Mouse (Mus musculus) intestine, postnatal 0 days (tissue): Measurements from ENCODE around the gene Gpr25. TPM values are rescaled to one million over a fixed set of nuclear protein-coding genes. Genes with fewer than 3 reads are reported as not detected.

Source experiments
- ATAC-seq: fragments of 200-750 bp; cut with Nextera tagmentation; 2 replicates; pipeline ENCODE4 v1.8.0; 2017; ENCODE audit warnings: mild to moderate bottlenecking, moderate TSS enrichment, moderate library complexity
- H3K27ac ChIP-seq: fragments of 300-500 bp; sonication (generic); 2 replicates; pipeline ENCODE4 v1.5.1; 2014; ENCODE audit warnings: mild to moderate bottlenecking, low read depth, low read length, moderate library complexity
- H3K27me3 ChIP-seq: fragments of 300-500 bp; sonication (generic); replicated peaks from 2 replicates; pipeline ENCODE4 v1.6.1; 2014; ENCODE audit warnings: low read length, mixed read lengths; ENCODE audit not compliant: control insufficient read depth, insufficient read depth
- H3K36me3 ChIP-seq: fragments of 300-500 bp; sonication (generic); 2 replicates; pipeline ENCODE4 v1.6.1; 2014; ENCODE audit warnings: mild to moderate bottlenecking, moderate library complexity; ENCODE audit not compliant: control insufficient read depth, insufficient read depth
- H3K4me1 ChIP-seq: fragments of 300-500 bp; sonication (generic); replicated peaks from 2 replicates; pipeline ENCODE4 v1.6.1; 2014; ENCODE audit warnings: antibody characterized with exemption, low read length, mixed read lengths; ENCODE audit not compliant: control insufficient read depth, insufficient read depth
- H3K4me2 ChIP-seq: fragments of 300-500 bp; sonication (generic); replicated peaks from 2 replicates; pipeline ENCODE4 v1.6.1; 2014; ENCODE audit warnings: low read depth, mild to moderate bottlenecking, moderate library complexity
- H3K4me3 ChIP-seq: fragments of 300-500 bp; sonication (generic); 2 replicates; pipeline ENCODE4 v1.5.1; 2014; ENCODE audit warnings: low read depth, low read length
- H3K9ac ChIP-seq: fragments of 300-500 bp; sonication (generic); 2 replicates; pipeline ENCODE4 v1.6.1; 2014; ENCODE audit warnings: mild to moderate bottlenecking, low read depth, low read length
- H3K9me3 ChIP-seq: fragments of 300-500 bp; sonication (generic); 2 replicates; pipeline ENCODE4 v1.6.1; 2016; ENCODE audit warnings: mixed run types; ENCODE audit not compliant: control insufficient read depth
- CTCF ChIP-seq: sonication (generic); IDR thresholded peaks from 2 replicates; pipeline ENCODE4 v1.5.1; 2016; ENCODE audit warnings: low read depth, mild to moderate bottlenecking, control low read depth, antibody characterized with exemption, moderate library complexity
- WGBS: fragments of 180-500 bp; shearing (Covaris S2); extraction: QIAGEN DNeasy Blood & Tissue Kit; methylation state at CpG from one replicate; pipeline ENCODE4 v1.1.7; 2014; 5-methylcytosine and 5-hydroxymethylcytosine counted together
- polyA plus RNA-seq: library from polyadenylated mRNA; unstranded; fragments of >200 nt; fragmentation: Nextera tagmentation; extraction: Ambion mirVana; gene quantifications from 2 replicates; pipeline ENCODE4 v1.2.1, GENCODE M21; 2015

Gene Gpr25
- polyA plus RNA-seq, 1 experiment from 2014 or later = not detected

DNA sequence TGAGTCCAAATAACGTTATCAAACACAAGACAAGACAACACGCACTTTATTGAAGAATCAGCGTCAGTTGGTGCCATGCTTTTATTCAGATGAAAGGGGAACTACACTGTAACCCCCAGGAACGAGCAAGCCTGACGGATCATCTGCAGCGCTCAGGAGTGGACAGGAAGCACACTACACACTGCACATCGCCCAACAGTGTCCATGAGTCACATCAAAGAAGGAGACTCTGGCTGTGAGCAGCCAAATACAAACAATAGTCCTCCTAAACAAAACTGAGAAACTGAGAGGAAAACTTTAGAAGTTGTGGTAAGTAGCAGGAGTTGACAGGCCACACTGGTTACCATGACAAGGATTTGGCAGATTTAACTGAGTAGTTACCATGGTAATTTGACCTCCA is 7.6 kb upstream of the Gpr25 start:
- no peak overlapping the region for H3K4me3 ChIP-seq
- no peaks in the 10 kb centered on the region; the same call in none of the 2 replicates for H3K27me3 ChIP-seq
- no peak overlapping the region for H3K9ac ChIP-seq
- H3K9me3 ChIP-seq = no peaks in the 10 kb centered on the region
- no peaks in the 10 kb centered on the region for H3K4me1 ChIP-seq
- 77% methylated on average over 7 of the region's 7 CpGs for WGBS
- peaks cover 17% of the 10 kb centered on the region for H3K36me3 ChIP-seq
- no peak for ATAC-seq
- H3K4me2 ChIP-seq = no peak overlapping the region
- TF ChIP-seq CTCF = no peak
- H3K27ac ChIP-seq = no peak overlapping the region

- TF ChIP-seq CTCF = no peak
- Histone ChIP-seq H3K4me3 (no peak overlapping the region), H3K36me3 (peaks cover 11% of the 10 kb centered on the region; the same call in 1 of the 2 replicates), H3K4me2 (no peak overlapping the region), H3K27ac (no peak overlapping the region), H3K9ac (no peak overlapping the region), H3K27me3 (peaks cover 8% of the 10 kb centered on the region), H3K9me3 (no peaks in the 10 kb centered on the region), H3K4me1 (no peaks in the 10 kb centered on the region)
- no peak for ATAC-seq
- 54% methylated on average over 6 of the region's 6 CpGs for WGBS
Measured at GRCm38 (mm10) chr1:136266127-136266526, 5.5 kb upstream of the Gpr25 start.

- H3K4me3 ChIP-seq = no peak overlapping the region
- H3K27me3 ChIP-seq = peaks cover 36% of the 10 kb centered on the region
- H3K9ac ChIP-seq = no peak overlapping the region
- H3K9me3 ChIP-seq = no peaks in the 10 kb centered on the region
- H3K27ac ChIP-seq = no peak overlapping the region
- no peak for TF ChIP-seq CTCF
- no peak for ATAC-seq
- H3K4me2 ChIP-seq = no peak overlapping the region
- H3K4me1 ChIP-seq = peaks cover 5% of the 10 kb centered on the region; the same call in 1 of the 2 replicates
- H3K36me3 ChIP-seq = no peaks in the 10 kb centered on the region
- 87% methylated on average over 5 of the region's 5 CpGs for WGBS
Measured at GRCm38 (mm10) chr1:136263355-136263754, 2.7 kb upstream of the Gpr25 start.

DNA sequence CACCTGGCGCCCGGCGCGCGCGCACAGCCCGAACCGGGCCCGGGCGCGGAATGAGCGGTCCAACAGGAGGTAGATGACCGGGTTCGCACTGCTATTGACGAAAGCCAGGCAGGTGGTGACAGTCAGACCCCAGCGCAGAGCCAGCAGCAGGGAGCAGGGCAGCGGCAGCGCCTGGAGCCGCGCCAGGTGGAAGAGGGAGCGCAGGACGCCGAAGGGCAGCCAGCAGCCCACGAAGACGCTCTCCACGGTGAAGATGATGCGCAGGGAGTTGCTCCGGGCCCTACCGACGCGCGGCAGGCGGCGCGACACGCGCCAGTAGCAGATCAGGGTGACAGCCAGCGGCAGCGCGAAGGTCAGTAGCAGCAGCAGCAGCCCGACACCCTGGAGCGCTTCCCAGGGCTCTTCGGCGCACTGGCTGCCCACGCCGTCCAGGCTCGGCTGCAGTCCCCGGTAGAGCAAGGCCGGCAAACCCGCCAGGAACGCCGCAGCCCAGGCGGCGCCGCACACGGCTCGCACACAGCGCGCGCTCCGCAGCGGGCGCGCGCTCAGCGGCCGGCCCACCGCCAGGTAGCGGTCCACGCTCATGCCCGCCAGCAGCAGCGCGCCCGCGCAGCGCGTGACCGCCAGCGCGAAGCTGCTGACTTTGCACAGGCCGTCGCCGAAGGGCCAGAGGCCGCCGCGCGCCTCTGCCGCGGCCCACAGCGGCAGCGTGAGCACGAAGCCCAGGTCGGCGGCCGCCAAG is 609 bp downstream of the Gpr25 start:
- H3K4me2 ChIP-seq = peak overlapping the region; percentile 94
- peak overlapping the region; percentile 47 for H3K4me3 ChIP-seq
- H3K27ac ChIP-seq = no peak overlapping the region; the same call in 1 of the 2 replicates
- H3K9me3 ChIP-seq = no peaks in the 10 kb centered on the region
- no peak; the same call in 1 of the 2 replicates for TF ChIP-seq CTCF
- no peaks in the 10 kb centered on the region for H3K36me3 ChIP-seq
- under 1% methylated on average over 72 of the region's 95 CpGs for WGBS
- peaks cover 5% of the 10 kb centered on the region; the same call in 1 of the 2 replicates for H3K4me1 ChIP-seq
- ATAC-seq = peak; percentile 65
- H3K27me3 ChIP-seq = peaks cover 50% of the 10 kb centered on the region
- 0 out of 2 replicates have a peak overlapping the region, but pooled peaks have one; percentile 17 for H3K9ac ChIP-seq

GRCm38 (mm10) chr1:136259543-136259892 is 1.2 kb downstream of the Gpr25 start:
- Histone ChIP-seq H3K9ac (no peak overlapping the region), H3K27ac (no peak overlapping the region), H3K4me3 (peak overlapping the region; percentile 47), H3K4me1 (peaks cover 5% of the 10 kb centered on the region; the same call in 1 of the 2 replicates), H3K27me3 (peaks cover 50% of the 10 kb centered on the region), H3K36me3 (no peaks in the 10 kb centered on the region), H3K9me3 (no peaks in the 10 kb centered on the region), H3K4me2 (peak overlapping the region; percentile 94)
- no peak for ATAC-seq
- 4% methylated on average over 16 of the region's 16 CpGs for WGBS
- no peak for TF ChIP-seq CTCF

DNA sequence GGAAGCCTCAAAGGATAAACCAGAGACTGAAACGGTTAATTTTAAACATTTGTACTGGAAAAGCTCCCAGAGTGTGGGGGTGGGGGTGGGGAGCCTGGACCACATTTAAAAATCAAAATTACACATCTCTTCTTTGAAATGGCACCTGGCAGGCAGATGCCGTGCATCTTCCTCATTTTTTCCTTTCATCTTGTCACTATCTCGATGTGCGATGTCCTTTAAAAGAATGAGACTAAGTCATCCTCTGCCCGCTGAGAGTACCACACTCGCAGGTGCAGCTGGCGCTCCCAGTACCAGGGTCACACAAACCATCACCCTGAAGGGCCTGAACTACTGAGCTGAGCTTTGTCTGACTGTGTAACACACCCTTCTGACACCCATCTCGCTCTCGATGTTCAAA is 2.2 kb downstream of the Gpr25 start:
- Histone ChIP-seq H3K36me3 (no peaks in the 10 kb centered on the region), H3K27ac (no peak overlapping the region), H3K9ac (no peak overlapping the region), H3K4me3 (no peak overlapping the region), H3K9me3 (no peaks in the 10 kb centered on the region), H3K27me3 (peaks cover 50% of the 10 kb centered on the region), H3K4me2 (no peak overlapping the region), H3K4me1 (peaks cover 5% of the 10 kb centered on the region; the same call in 1 of the 2 replicates)
- ATAC-seq = no peak
- WGBS = 75% methylated on average over 9 of the region's 9 CpGs
- no peak for TF ChIP-seq CTCF
